Mouse (Mus musculus) C2C12 (cell line): ENCODE data around the gene Gpr37l1.

ENCODE experiments used
- CTCF ChIP-seq: IDR thresholded peaks from one replicate; pipeline ENCODE4 v1.5.1; 2011; ENCODE audit not compliant: control insufficient read depth, insufficient read depth, insufficient read length
- MYOG ChIP-seq: IDR thresholded peaks from one replicate; pipeline ENCODE4 v1.6.1; 2011; ENCODE audit not compliant: control insufficient read depth, insufficient read length; ENCODE audit errors: extremely low read depth
- USF1 ChIP-seq: IDR thresholded peaks from one replicate; pipeline ENCODE4 v1.6.1; 2011; ENCODE audit warnings: low read depth, mild to moderate bottlenecking, control low read depth, moderate library complexity

- TF ChIP-seq CTCF (no peak), USF1 (no peak), MYOG (no peak)
Measured at GRCm38 (mm10) chr1:135180830-135181229, 13.3 kb upstream of the Gpr37l1 start.
